ENCODE assay signal across 9 mouse cellular contexts in genomic region chr7:28802846-28803588, GRCm38 (mm10). TPM values are rescaled to one million over a fixed set of nuclear protein-coding genes. Genes with fewer than 3 reads are reported as not detected.
A peak's percentile ranks its signal among the peaks of the same experiment; 100 is the strongest.
DNase-seq lines count a peak whose midpoint lies in the region; ATAC-seq and TF ChIP-seq lines count a peak whose summit lies in the region.
"Had no signal": no experiment of that assay in that cellular context is flagged by ENCODE, and none has a peak within 500 bp of the region (broad histone marks: within the 10 kb centered on the region; RNA-seq: fewer than 3 reads in every experiment).

No protein-coding gene starts in this region.

- no peaks in the 10 kb centered on the region for H3K36me3 ChIP-seq in kidney, embryonic 14.5 days (ENCODE audit: control insufficient read depth, insufficient read depth, low read length)
- H3K36me3 ChIP-seq: G1E had no signal

- no peaks in the 10 kb centered on the region for H3K27me3 ChIP-seq in kidney, embryonic 14.5 days (ENCODE audit: control insufficient read depth, insufficient read depth, low read length)

- H3K4me3 ChIP-seq in left cerebral cortex, adult 2 months: no peak overlapping the region
- H3K4me3 ChIP-seq in kidney, embryonic 14.5 days (ENCODE audit: low read length): no peak overlapping the region

- peak overlapping the region; percentile 26 for H3K4me2 ChIP-seq in kidney, embryonic 14.5 days (replicated peaks; ENCODE audit: low read depth, low read length)

- H3K27ac ChIP-seq in left cerebral cortex, adult 2 months: peak overlapping the region; percentile 65; the same call in 1 of the 2 replicates
- H3K27ac ChIP-seq in kidney, embryonic 14.5 days (ENCODE audit: low read depth, low read length): peak overlapping the region; percentile 94

- intact Hi-C loops in left cerebral cortex, adult 2 months (cut with DNase I): no loop called here

- H3K9ac ChIP-seq in kidney, embryonic 14.5 days (ENCODE audit: low read depth, low read length): peak overlapping the region; percentile 31

- TF ChIP-seq CTCF in left cerebral cortex, adult 2 months (IDR thresholded peaks at IDR 0.05): no peak

- ATAC-seq in kidney, embryonic 14.5 days (ENCODE audit: low FRiP score, low TSS enrichment): peak; percentile 74

- no peaks in the 10 kb centered on the region for H3K9me3 ChIP-seq in kidney, embryonic 14.5 days (ENCODE audit: control insufficient read depth, low read length)
- H3K9me3 ChIP-seq: G1E had no signal

- 6% methylated on average over 10 of the region's 10 CpGs for WGBS in kidney, embryonic 14.5 days

- H3K4me1 ChIP-seq in kidney, embryonic 14.5 days (ENCODE audit: control insufficient read depth, insufficient read depth, low read length): peaks cover 32% of the 10 kb centered on the region

- DNase-seq in left cerebral cortex, adult 2 months (ENCODE audit: extremely low spot score in 1 of 2, low spot score in 2 of 2): no peak
- DNase-seq in left cerebral cortex, adult 9 months (ENCODE audit: low spot score in 2 of 2): no peak
- peak; percentile 61 for DNase-seq in heart, adult 8-10 months (ENCODE audit: low spot score)
- DNase-seq in lung, postnatal 25 days (ENCODE audit: low spot score): peak; percentile 80
- no peak for DNase-seq in T-cell, adult 2 months (ENCODE audit: low spot score)
- no peak for DNase-seq in ovary, postnatal 14 days (ENCODE audit: low spot score)
- DNase-seq in cerebellum, adult 18-20 months: no peak

RNA-seq across cellular contexts. Expression of gene Hnrnpl, which starts 5.3 kb away (rescaled TPM):
- 100 to 1,000 TPM; 434 to 438 TPM for total RNA-seq in left cerebral cortex, adult 2 months (2021)
- 100 to 1,000 TPM; 185 to 230 (median 214) TPM for total RNA-seq in heart, adult 8-10 months (2022)
- polyA plus RNA-seq in kidney, embryonic 14.5 days (2014; fragmentation: Nextera tagmentation; extraction: Ambion mirVana): 283 and 322 TPM in 2 replicates

RNA-seq across cellular contexts. Expression of gene Rinl, which starts 14.2 kb away (rescaled TPM):
- total RNA-seq in left cerebral cortex, adult 2 months (2021): 1 to 10 TPM; 2.7 to 3.1 TPM
- 1 to 10 TPM; 1.4 to 3.0 (median 1.6) TPM for total RNA-seq in heart, adult 8-10 months (2022)
- 2.9 and 5.6 TPM in 2 replicates for polyA plus RNA-seq in kidney, embryonic 14.5 days (2014; fragmentation: Nextera tagmentation; extraction: Ambion mirVana)

RNA-seq across cellular contexts. Expression of gene Ech1, which starts 22.0 kb away (rescaled TPM):
- 10 to 100 TPM; 46.3 to 49.8 TPM for total RNA-seq in left cerebral cortex, adult 2 months (2021)
- 1,000 to 10,000 TPM; 2,066 to 2,754 (median 2,219) TPM for total RNA-seq in heart, adult 8-10 months (2022)
- polyA plus RNA-seq in kidney, embryonic 14.5 days (2014; fragmentation: Nextera tagmentation; extraction: Ambion mirVana): 134 and 150 TPM in 2 replicates

RNA-seq across cellular contexts. Expression of gene Lgals4, which starts 30.6 kb away (rescaled TPM):
- 1 to 10 TPM; 2.6 to 2.9 TPM for total RNA-seq in left cerebral cortex, adult 2 months (2021)
- total RNA-seq in heart, adult 8-10 months (2022): 10 to 100 TPM; 17.3 to 32.1 (median 24.6) TPM
- polyA plus RNA-seq in kidney, embryonic 14.5 days (2014; fragmentation: Nextera tagmentation; extraction: Ambion mirVana): 3.8 and 3.9 TPM in 2 replicates

RNA-seq across cellular contexts. Expression of gene Nfkbib, which starts 35.7 kb away (rescaled TPM):
- total RNA-seq in left cerebral cortex, adult 2 months (2021): 10 to 100 TPM; 34.8 to 36.8 TPM
- 10 to 100 TPM; 22.8 to 29.1 (median 28.1) TPM for total RNA-seq in heart, adult 8-10 months (2022)
- 39.2 and 43.9 TPM in 2 replicates for polyA plus RNA-seq in kidney, embryonic 14.5 days (2014; fragmentation: Nextera tagmentation; extraction: Ambion mirVana)

Comparison
In these comparisons a context has a peak if more than half of its experiments do, and no peak if none do; other contexts are left out.
1. DNase-seq: peak in heart, adult 8-10 months (single experiment) and lung, postnatal 25 days (single experiment); none in left cerebral cortex, adult 2 months (0 of 2), left cerebral cortex, adult 9 months (0 of 2), T-cell, adult 2 months (single experiment), ovary, postnatal 14 days (single experiment) and cerebellum, adult 18-20 months (0 of 2).
2. RNA of gene Ech1, which starts 22.0 kb away (total RNA-seq): 2,066 to 2,754 TPM in heart, adult 8-10 months; 46.3 to 49.8 TPM in left cerebral cortex, adult 2 months; every median in the first group is over 10 times any median in the second.